Mouse (Mus musculus) spleen, adult 2 months (tissue): ENCODE data around the gene Uhrf1bp1.

Experiments used
- CTCF ChIP-seq: fragments of 200-500 bp; IDR thresholded peaks from 2 replicates; pipeline ENCODE4 v1.5.1; 2011; ENCODE audit warnings: mild to moderate bottlenecking, inconsistent platforms; ENCODE audit not compliant: insufficient read depth, insufficient read length, insufficient replicate concordance; ENCODE audit errors: extremely low read depth
- POLR2A ChIP-seq: fragments of 200-500 bp; IDR thresholded peaks from 2 replicates; pipeline ENCODE4 v1.6.1; 2011; ENCODE audit warnings: low read depth, low read length, inconsistent platforms

- TF ChIP-seq CTCF: no peak
- no peak for TF ChIP-seq POLR2A
Observed at GRCm38 (mm10) chr17:27925504-27925903, 69.3 kb downstream of the Uhrf1bp1 start.
